Mouse (Mus musculus) stomach, postnatal 0 days (tissue): ENCODE data around the gene BC028528. TPM values are rescaled to one million over a fixed set of nuclear protein-coding genes. Genes with fewer than 3 reads are reported as not detected.
A peak's percentile ranks its signal among the peaks of the same experiment; 100 is the strongest.

Source experiments
- ATAC-seq: fragments of 200-750 bp; cut with Nextera tagmentation; 2 replicates; pipeline ENCODE4 v1.8.0; 2017; ENCODE audit not compliant: low FRiP score, low TSS enrichment
- DNase-seq: peaks from one replicate; pipeline ENCODE4 v3.0.0-alpha.2; 2016; ENCODE audit warnings: low spot score
- H3K27ac ChIP-seq: fragments of 300-500 bp; sonication (generic); replicated peaks from 2 replicates; pipeline ENCODE4 v1.5.1; 2014; ENCODE audit warnings: mild to moderate bottlenecking, control low read depth
- H3K27me3 ChIP-seq: fragments of 300-500 bp; sonication (generic); 2 replicates; pipeline ENCODE4 v1.6.1; 2014; ENCODE audit warnings: low read length; ENCODE audit not compliant: control insufficient read depth, insufficient read depth
- H3K36me3 ChIP-seq: fragments of 300-500 bp; sonication (generic); 2 replicates; pipeline ENCODE4 v1.6.1; 2014; ENCODE audit warnings: low read length, mixed read lengths; ENCODE audit not compliant: control insufficient read depth, insufficient read depth
- H3K4me1 ChIP-seq: fragments of 300-500 bp; sonication (generic); replicated peaks from 2 replicates; pipeline ENCODE4 v1.6.1; 2014; ENCODE audit warnings: antibody characterized with exemption; ENCODE audit not compliant: control insufficient read depth, insufficient read depth
- H3K4me2 ChIP-seq: fragments of 300-500 bp; sonication (generic); replicated peaks from 2 replicates; pipeline ENCODE4 v1.6.1; 2014; ENCODE audit warnings: low read depth, mild to moderate bottlenecking, control low read depth, moderate library complexity
- H3K4me3 ChIP-seq: fragments of 300-500 bp; sonication (generic); 2 replicates; pipeline ENCODE4 v1.5.1; 2014; ENCODE audit warnings: low read depth, low read length, control low read depth
- H3K9ac ChIP-seq: fragments of 300-500 bp; sonication (generic); 2 replicates; pipeline ENCODE4 v1.6.1; 2014; ENCODE audit warnings: mild to moderate bottlenecking, low read length, control low read depth, mixed read lengths
- H3K9me3 ChIP-seq: fragments of 300-500 bp; sonication (generic); 2 replicates; pipeline ENCODE4 v1.6.1; 2016; ENCODE audit warnings: low read length; ENCODE audit not compliant: control insufficient read depth
- CTCF ChIP-seq: IDR thresholded peaks from 2 replicates; pipeline ENCODE4 v1.5.1; 2016; ENCODE audit warnings: antibody characterized with exemption, low read depth, mild to moderate bottlenecking, moderate library complexity
- EP300 ChIP-seq: optimal IDR thresholded peaks from 2 replicates; pipeline ENCODE3; 2016; ENCODE audit warnings: antibody characterized with exemption
- WGBS: fragments of 180-500 bp; shearing (Covaris S2); extraction: QIAGEN DNeasy Blood & Tissue Kit; methylation state at CpG from one replicate; pipeline ENCODE4 v1.1.7; 2014; 5-methylcytosine and 5-hydroxymethylcytosine counted together
- polyA plus RNA-seq: library from polyadenylated mRNA; unstranded; fragments of >200 nt; fragmentation: Nextera tagmentation; extraction: Ambion mirVana; gene quantifications from 2 replicates; pipeline ENCODE4 v1.2.1, GENCODE M21; 2015

Gene BC028528
- polyA plus RNA-seq, 1 experiment from 2014 or later, result 14.8 TPM

- no peaks in the 10 kb centered on the region for H3K4me1 ChIP-seq
- H3K36me3 ChIP-seq, result no peaks in the 10 kb centered on the region; the same call in 1 of the 2 replicates
- no peak overlapping the region for H3K9ac ChIP-seq
- H3K4me3 ChIP-seq, result no peak overlapping the region
- DNase-seq, result no peak
- TF ChIP-seq EP300 (no peak), CTCF (no peak)
- no peak overlapping the region for H3K4me2 ChIP-seq
- 87% methylated on average over 5 of the region's 5 CpGs for WGBS
- no peaks in the 10 kb centered on the region for H3K27me3 ChIP-seq
- no peaks in the 10 kb centered on the region for H3K9me3 ChIP-seq
- ATAC-seq, result no peak
- no peak overlapping the region for H3K27ac ChIP-seq
These were observed 25.7 kb downstream of the BC028528 start for GRCm38 (mm10) chr3:95866071-95866470.

GRCm38 (mm10) chr3:95865571-95865970, 26.2 kb downstream of the BC028528 start:
- WGBS, result 92% methylated on average over 20 of the region's 20 CpGs

GRCm38 (mm10) chr3:95865050-95865449, 26.8 kb downstream of the BC028528 start:
- Histone ChIP-seq H3K27me3 (no peaks in the 10 kb centered on the region), H3K4me1 (no peaks in the 10 kb centered on the region), H3K36me3 (no peaks in the 10 kb centered on the region; the same call in 1 of the 2 replicates), H3K4me2 (no peak overlapping the region), H3K27ac (no peak overlapping the region), H3K9ac (no peak overlapping the region), H3K9me3 (no peaks in the 10 kb centered on the region), H3K4me3 (no peak overlapping the region)
- TF ChIP-seq EP300 (no peak), CTCF (no peak)
- DNase-seq (no peak), ATAC-seq (no peak)
- WGBS, result 88% methylated on average over 5 of the region's 5 CpGs

More at GRCm38 (mm10) chr3:95865571-95865970, 26.2 kb downstream of the BC028528 start:
- Histone ChIP-seq H3K4me1 (no peaks in the 10 kb centered on the region), H3K9me3 (no peaks in the 10 kb centered on the region), H3K27me3 (no peaks in the 10 kb centered on the region), H3K27ac (no peak overlapping the region), H3K9ac (no peak overlapping the region), H3K4me3 (no peak overlapping the region), H3K4me2 (no peak overlapping the region), H3K36me3 (no peaks in the 10 kb centered on the region; the same call in 1 of the 2 replicates)
- TF ChIP-seq CTCF (no peak), EP300 (no peak)
- ATAC-seq (no peak), DNase-seq (no peak)

GRCm38 (mm10) chr3:95863578-95863977, 28.2 kb downstream of the BC028528 start:
- 62% methylated on average over 7 of the region's 7 CpGs for WGBS
- Histone ChIP-seq H3K4me2 (no peak overlapping the region), H3K9ac (no peak overlapping the region), H3K27ac (no peak overlapping the region), H3K4me1 (no peaks in the 10 kb centered on the region), H3K9me3 (no peaks in the 10 kb centered on the region), H3K4me3 (no peak overlapping the region), H3K27me3 (no peaks in the 10 kb centered on the region), H3K36me3 (no peaks in the 10 kb centered on the region; the same call in 1 of the 2 replicates)
- ATAC-seq (no peak), DNase-seq (no peak)
- TF ChIP-seq EP300, result no peak
- TF ChIP-seq CTCF, result no peak

- H3K27me3 ChIP-seq, result no peaks in the 10 kb centered on the region
- TF ChIP-seq CTCF (peak; percentile 90), EP300 (no peak)
- ATAC-seq, result peak; percentile 77
- H3K4me2 ChIP-seq, result no peak overlapping the region
- 49% methylated on average over 2 of the region's 2 CpGs for WGBS
- H3K9ac ChIP-seq, result no peak overlapping the region
- H3K4me1 ChIP-seq, result no peaks in the 10 kb centered on the region
- H3K4me3 ChIP-seq, result no peak overlapping the region
- no peaks in the 10 kb centered on the region for H3K9me3 ChIP-seq
- H3K27ac ChIP-seq, result no peak overlapping the region
- peak; percentile 66 for DNase-seq
- no peaks in the 10 kb centered on the region; the same call in 1 of the 2 replicates for H3K36me3 ChIP-seq
These were observed 30.0 kb downstream of the BC028528 start for GRCm38 (mm10) chr3:95861796-95862195.

GRCm38 (mm10) chr3:95861216-95861615, 30.6 kb downstream of the BC028528 start:
- 78% methylated on average over 10 of the region's 10 CpGs for WGBS
- Histone ChIP-seq H3K27ac (no peak overlapping the region), H3K9ac (no peak overlapping the region), H3K27me3 (no peaks in the 10 kb centered on the region), H3K36me3 (no peaks in the 10 kb centered on the region; the same call in 1 of the 2 replicates), H3K9me3 (no peaks in the 10 kb centered on the region), H3K4me3 (no peak overlapping the region), H3K4me1 (no peaks in the 10 kb centered on the region), H3K4me2 (no peak overlapping the region)
- ATAC-seq (no peak), DNase-seq (no peak)
- TF ChIP-seq CTCF, result peak; percentile 62
- TF ChIP-seq EP300, result no peak
